In the genomic region with DNA sequence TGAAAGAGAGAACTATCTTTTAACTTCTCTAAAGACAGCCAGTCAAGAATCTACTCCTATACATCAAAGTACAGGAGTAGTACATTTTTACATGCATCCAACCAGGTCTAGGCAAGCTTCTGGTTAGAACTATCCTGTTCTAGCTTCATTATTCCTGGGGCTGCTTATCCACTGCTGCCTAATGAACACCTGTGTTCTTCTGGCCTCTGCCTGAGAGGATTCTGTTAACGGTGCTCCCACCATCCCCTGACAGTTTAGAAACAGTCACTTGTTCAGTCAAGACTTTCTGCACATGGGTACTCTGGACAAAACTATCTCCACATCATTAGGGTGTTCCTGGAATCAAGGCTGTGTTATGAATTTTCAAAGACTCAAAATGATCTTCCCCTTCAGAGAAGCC, we compare ENCODE assay signal across 15 mouse cellular contexts.
"Had no signal": no experiment of that assay in that cellular context is flagged by ENCODE, and none has a peak within 500 bp of the region (broad histone marks: within the 10 kb centered on the region; RNA-seq: fewer than 3 reads in every experiment).

No protein-coding gene starts in this region.

- H3K27me3 ChIP-seq: limb, embryonic 12.5 days; lung, embryonic 15.5 days; neural tube, embryonic 15.5 days had no signal

- H3K36me3 ChIP-seq: limb, embryonic 12.5 days; lung, embryonic 15.5 days; midbrain, embryonic 10.5 days; neural tube, embryonic 15.5 days had no signal

- H3K4me2 ChIP-seq: limb, embryonic 12.5 days; lung, embryonic 15.5 days; neural tube, embryonic 15.5 days had no signal

- H3K4me3 ChIP-seq: limb, embryonic 12.5 days; lung, embryonic 15.5 days; midbrain, embryonic 10.5 days; myocyte; neural tube, embryonic 15.5 days had no signal

- DNase-seq: kidney, adult 8-10 months; kidney, postnatal 25 days; midbrain, embryonic 14.5 days; right cerebral cortex, adult 18-20 months; right cerebral cortex, postnatal 25 days; thymus, adult 18-20 months; thymus, postnatal 25 days had no signal

- H3K4me1 ChIP-seq: lung, embryonic 15.5 days; neural tube, embryonic 15.5 days had no signal

- ATAC-seq: inflammation-experienced regulatory T-cells, adult 6 months; intestine, postnatal 0 days had no signal

- H3K9ac ChIP-seq: limb, embryonic 12.5 days; lung, embryonic 15.5 days; neural tube, embryonic 15.5 days had no signal

- H3K9me3 ChIP-seq: limb, embryonic 12.5 days; lung, embryonic 15.5 days; midbrain, embryonic 10.5 days; neural tube, embryonic 15.5 days had no signal

- H3K27ac ChIP-seq: limb, embryonic 12.5 days; lung, embryonic 15.5 days; midbrain, embryonic 10.5 days; neural tube, embryonic 15.5 days; stomach, postnatal 0 days had no signal
